Mouse (Mus musculus) adrenal gland, postnatal 4 days (tissue): ENCODE results near the gene Nes. TPM values are rescaled to one million over a fixed set of nuclear protein-coding genes. Genes with fewer than 3 reads are reported as not detected.

Source experiments
- DNase-seq, 2 experiments: peaks; one replicate each; pipeline ENCODE4 v3.0.0; 2021 to 2022; ENCODE audit warnings: low spot score in 2 of 2, mixed read lengths in 2 of 2
- total RNA-seq, 2 experiments: library from RNA; stranded (reverse); gene quantifications; 2 replicates each; pipeline ENCODE4 v1.2.3; 2021

The Nes gene
- total RNA-seq, 2 experiments from 2014 or later, result 16.2 to 24.3 TPM

- DNase-seq, result no peak
These were observed 35.2 kb downstream of the Nes start for GRCm38 (mm10) chr3:88005822-88006786.

- DNase-seq, result no peak
These were observed 39.9 kb downstream of the Nes start for GRCm38 (mm10) chr3:88010634-88011265.

- peak; percentile 76 to 78 for DNase-seq
These were observed 51.7 kb downstream of the Nes start for GRCm38 (mm10) chr3:88022322-88023191.

- no peak for DNase-seq
These were observed 52.6 kb downstream of the Nes start for GRCm38 (mm10) chr3:88023192-88024074.

GRCm38 (mm10) chr3:88026823-88027222 lies 55.9 kb downstream of the Nes start:
- DNase-seq, result no peak

- DNase-seq, result no peak
These were observed 56.7 kb downstream of the Nes start, which contains the start of gene Hapln2 for GRCm38 (mm10) chr3:88027434-88028186. Gene Hapln2 (minus strand): TSS chr3:88027583.

Other genes with a start within 250 kb of the Nes start
- 1 to 10 TPM in 1 of 2 experiments, under 1 TPM in 1; 0.78 to 1.5 TPM for gene Lrrc71, start 222.5 kb upstream of the Nes start, total RNA-seq
- gene Ntrk1, start 175.9 kb upstream of the Nes start, total RNA-seq, result 10 to 100 TPM; 14.6 to 26.4 TPM
- 1 to 10 TPM; 2.1 to 5.8 TPM for gene Insrr, start 174.1 kb upstream of the Nes start, total RNA-seq
- gene Pear1, start 146.8 kb upstream of the Nes start, total RNA-seq, result 10 to 100 TPM; 40.3 to 42.5 TPM
- gene Sh2d2a, start 124.3 kb upstream of the Nes start, total RNA-seq, result under 1 TPM; 0.25 to 0.51 TPM
- 10 to 100 TPM; 67.0 to 74.2 TPM for gene Prcc, start 85.5 kb upstream of the Nes start, total RNA-seq
- 100 to 1,000 TPM; 205 to 213 TPM for gene Hdgf, start 64.8 kb upstream of the Nes start, total RNA-seq
- 100 to 1,000 TPM; 135 to 138 TPM for gene Mrpl24, start 51.6 kb upstream of the Nes start, total RNA-seq
- gene Isg20l2, start 40.8 kb upstream of the Nes start, total RNA-seq, result 10 to 100 TPM; 31.0 to 33.5 TPM
- 10 to 100 TPM; 21.9 to 24.9 TPM for gene Rrnad1, start 40.4 kb upstream of the Nes start, total RNA-seq
- 1 to 10 TPM; 1.7 to 2.0 TPM for gene Crabp2, start 22.4 kb upstream of the Nes start, total RNA-seq
- gene Bcan, start 29.2 kb downstream of the Nes start, total RNA-seq, result 10 to 100 TPM; 29.2 to 30.6 TPM
- gene Hapln2, start 56.5 kb downstream of the Nes start, total RNA-seq, result not detected
- gene Gpatch4, start 72.0 kb downstream of the Nes start, total RNA-seq, result 10 to 100 TPM; 15.4 to 16.1 TPM
- gene Naxe, start 87.4 kb downstream of the Nes start, total RNA-seq, result 100 to 1,000 TPM; 124 to 126 TPM
- gene Ttc24, start 107.2 kb downstream of the Nes start, total RNA-seq, result not detected
- 10 to 100 TPM; 17.2 to 18.8 TPM for gene Iqgap3, start 110.9 kb downstream of the Nes start, total RNA-seq
- gene Mef2d, start 171.3 kb downstream of the Nes start, total RNA-seq, result 10 to 100 TPM; 90.0 to 92.1 TPM